Mouse (Mus musculus) midbrain, embryonic 10.5 days (tissue): ENCODE measurements around the gene Lrrc8b. TPM values are rescaled to one million over a fixed set of nuclear protein-coding genes. Genes with fewer than 3 reads are reported as not detected.

Source experiments
- DNase-seq: peaks from one replicate; pipeline ENCODE4 v3.0.0-alpha.2; 2017; ENCODE audit warnings: low spot score
- H3K27ac ChIP-seq: fragments of 300-500 bp; sonication (generic); replicated peaks from 2 replicates; pipeline ENCODE4 v1.5.1; 2016; ENCODE audit warnings: mild to moderate bottlenecking
- H3K27me3 ChIP-seq: fragments of 300-500 bp; sonication (generic); 2 replicates; pipeline ENCODE4 v1.6.1; 2016; ENCODE audit warnings: low read depth, mild to moderate bottlenecking; ENCODE audit not compliant: poor library complexity, severe bottlenecking
- H3K36me3 ChIP-seq: fragments of 300-500 bp; sonication (generic); 2 replicates; pipeline ENCODE4 v1.6.1; 2016; ENCODE audit warnings: mild to moderate bottlenecking, moderate library complexity
- H3K4me1 ChIP-seq: fragments of 300-500 bp; sonication (generic); 2 replicates; pipeline ENCODE4 v1.6.1; 2016
- H3K4me3 ChIP-seq: fragments of 300-500 bp; sonication (generic); 2 replicates; pipeline ENCODE4 v1.5.1; 2016; ENCODE audit warnings: mild to moderate bottlenecking, moderate library complexity
- H3K9me3 ChIP-seq: fragments of 300-500 bp; sonication (generic); replicated peaks from 2 replicates; pipeline ENCODE4 v1.6.1; 2016; ENCODE audit warnings: mild to moderate bottlenecking
- WGBS: fragments of 180-500 bp; shearing (Covaris S2); methylation state at CpG from one replicate; pipeline ENCODE4 v1.1.7; 2016; 5-methylcytosine and 5-hydroxymethylcytosine counted together
- polyA plus RNA-seq: library from polyadenylated mRNA; unstranded; fragments of >200 nt; fragmentation: Nextera tagmentation; extraction: Ambion mirVana; gene quantifications from 2 replicates; pipeline ENCODE4 v1.2.1, GENCODE M21; 2016

Lrrc8b gene
- 6.9 and 9.5 TPM in 2 replicates for polyA plus RNA-seq

GRCm38 (mm10) chr5:105415198-105415791 lies at the start of gene Lrrc8b:
Gene Lrrc8b, plus strand, starts transcription at chr5:105415775.
- peak; percentile 81 for DNase-seq
- Histone ChIP-seq H3K27ac (peak within 1 kb of the TSS; percentile 97), H3K27me3 (peaks cover 13% of the 10 kb centered on the region), H3K36me3 (peaks cover 17% of the 10 kb centered on the region), H3K9me3 (no peaks in the 10 kb centered on the region; the same call in 1 of the 2 replicates), H3K4me3 (peak within 1 kb of the TSS; percentile 93), H3K4me1 (peaks cover 16% of the 10 kb centered on the region)
- WGBS, result under 1% methylated on average over 63 of the region's 63 CpGs

GRCm38 (mm10) chr5:105381482-105381881 lies 34.1 kb upstream of the Lrrc8b start:
- Histone ChIP-seq H3K9me3 (no peaks in the 10 kb centered on the region), H3K4me1 (no peaks in the 10 kb centered on the region), H3K36me3 (no peaks in the 10 kb centered on the region), H3K4me3 (no peak overlapping the region), H3K27ac (no peak overlapping the region), H3K27me3 (no peaks in the 10 kb centered on the region)
- 85% methylated on average over 2 of the region's 2 CpGs for WGBS
- no peak for DNase-seq

GRCm38 (mm10) chr5:105390346-105390745 lies 25.2 kb upstream of the Lrrc8b start:
- H3K4me1 ChIP-seq, result no peaks in the 10 kb centered on the region
- no peak overlapping the region for H3K27ac ChIP-seq
- H3K36me3 ChIP-seq, result no peaks in the 10 kb centered on the region
- no peak for DNase-seq
- H3K27me3 ChIP-seq, result no peaks in the 10 kb centered on the region
- no peaks in the 10 kb centered on the region; the same call in 1 of the 2 replicates for H3K9me3 ChIP-seq
- WGBS, result 90% methylated on average over 2 of the region's 2 CpGs
- H3K4me3 ChIP-seq, result no peak overlapping the region

- WGBS, result 94% methylated on average over 6 of the region's 6 CpGs
- H3K27ac ChIP-seq, result no peak overlapping the region
These were observed 21.8 kb upstream of the Lrrc8b start for GRCm38 (mm10) chr5:105393731-105394130.

GRCm38 (mm10) chr5:105395188-105395587 lies 20.4 kb upstream of the Lrrc8b start:
- Histone ChIP-seq H3K9me3 (no peaks in the 10 kb centered on the region; the same call in 1 of the 2 replicates), H3K27ac (no peak overlapping the region), H3K4me1 (peaks cover 1% of the 10 kb centered on the region), H3K36me3 (no peaks in the 10 kb centered on the region), H3K4me3 (no peak overlapping the region), H3K27me3 (no peaks in the 10 kb centered on the region)
- 88% methylated on average over 4 of the region's 4 CpGs for WGBS
- no peak for DNase-seq

More at GRCm38 (mm10) chr5:105393731-105394130, 21.8 kb upstream of the Lrrc8b start:
- Histone ChIP-seq H3K4me3 (no peak overlapping the region), H3K4me1 (no peaks in the 10 kb centered on the region), H3K27me3 (no peaks in the 10 kb centered on the region), H3K36me3 (no peaks in the 10 kb centered on the region), H3K9me3 (no peaks in the 10 kb centered on the region; the same call in 1 of the 2 replicates)
- DNase-seq, result no peak

GRCm38 (mm10) chr5:105398966-105399365 lies 16.6 kb upstream of the Lrrc8b start:
- 90% methylated on average over 6 of the region's 6 CpGs for WGBS
- no peaks in the 10 kb centered on the region for H3K27me3 ChIP-seq
- no peaks in the 10 kb centered on the region for H3K9me3 ChIP-seq
- peaks cover 8% of the 10 kb centered on the region for H3K4me1 ChIP-seq
- no peaks in the 10 kb centered on the region for H3K36me3 ChIP-seq
- no peak overlapping the region for H3K27ac ChIP-seq
- H3K4me3 ChIP-seq, result no peak overlapping the region
- no peak for DNase-seq

- H3K4me3 ChIP-seq, result peak overlapping the region; percentile 27; the same call in 1 of the 2 replicates
- no peak overlapping the region for H3K27ac ChIP-seq
- 37% methylated on average over 13 of the region's 13 CpGs for WGBS
- peak; percentile 64 for DNase-seq
- H3K9me3 ChIP-seq, result no peaks in the 10 kb centered on the region
- H3K27me3 ChIP-seq, result no peaks in the 10 kb centered on the region
- no peaks in the 10 kb centered on the region for H3K36me3 ChIP-seq
- H3K4me1 ChIP-seq, result peaks cover 8% of the 10 kb centered on the region
These were observed 15.7 kb upstream of the Lrrc8b start for GRCm38 (mm10) chr5:105399631-105400423.

- no peak for DNase-seq
- 70% methylated on average over 17 of the region's 17 CpGs for WGBS
- no peaks in the 10 kb centered on the region for H3K9me3 ChIP-seq
- H3K27ac ChIP-seq, result no peak overlapping the region
- peaks cover 8% of the 10 kb centered on the region for H3K4me1 ChIP-seq
- H3K4me3 ChIP-seq, result peak overlapping the region; percentile 27; the same call in 1 of the 2 replicates
- no peaks in the 10 kb centered on the region for H3K36me3 ChIP-seq
- no peaks in the 10 kb centered on the region for H3K27me3 ChIP-seq
These were observed 14.9 kb upstream of the Lrrc8b start for GRCm38 (mm10) chr5:105400424-105401375.

- Histone ChIP-seq H3K4me1 (peaks cover 8% of the 10 kb centered on the region), H3K27ac (no peak overlapping the region), H3K27me3 (no peaks in the 10 kb centered on the region), H3K36me3 (no peaks in the 10 kb centered on the region), H3K4me3 (no peak overlapping the region), H3K9me3 (no peaks in the 10 kb centered on the region)
- no peak for DNase-seq
- 91% methylated on average over 6 of the region's 6 CpGs for WGBS
These were observed 14.0 kb upstream of the Lrrc8b start for GRCm38 (mm10) chr5:105401536-105401935.

GRCm38 (mm10) chr5:105404961-105405360 lies 10.6 kb upstream of the Lrrc8b start:
- no peaks in the 10 kb centered on the region for H3K36me3 ChIP-seq
- WGBS, result 13% methylated on average over 8 of the region's 8 CpGs
- no peaks in the 10 kb centered on the region for H3K9me3 ChIP-seq
- H3K27me3 ChIP-seq, result no peaks in the 10 kb centered on the region
- no peak overlapping the region for H3K27ac ChIP-seq
- H3K4me3 ChIP-seq, result no peak overlapping the region
- peaks cover 8% of the 10 kb centered on the region for H3K4me1 ChIP-seq
- DNase-seq, result peak; percentile 69

GRCm38 (mm10) chr5:105407661-105408060 lies 7.9 kb upstream of the Lrrc8b start:
- no peaks in the 10 kb centered on the region for H3K4me1 ChIP-seq
- H3K4me3 ChIP-seq, result no peak overlapping the region
- no peaks in the 10 kb centered on the region for H3K9me3 ChIP-seq
- no peak overlapping the region for H3K27ac ChIP-seq
- H3K27me3 ChIP-seq, result peaks cover 3% of the 10 kb centered on the region; the same call in 1 of the 2 replicates
- H3K36me3 ChIP-seq, result no peaks in the 10 kb centered on the region
- WGBS, result 90% methylated on average over 5 of the region's 5 CpGs
- no peak for DNase-seq

- no peak for DNase-seq
- Histone ChIP-seq H3K27ac (no peak overlapping the region), H3K27me3 (peaks cover 5% of the 10 kb centered on the region), H3K4me3 (no peak overlapping the region), H3K9me3 (no peaks in the 10 kb centered on the region), H3K4me1 (no peaks in the 10 kb centered on the region), H3K36me3 (no peaks in the 10 kb centered on the region)
- WGBS, result 93% methylated on average over 4 of the region's 4 CpGs
These were observed 6.5 kb upstream of the Lrrc8b start for GRCm38 (mm10) chr5:105409092-105409491.
